Mouse (Mus musculus) forebrain, postnatal 0 days (tissue): ENCODE results near the gene Arid2. TPM values are rescaled to one million over a fixed set of nuclear protein-coding genes. Genes with fewer than 3 reads are reported as not detected.
"Not testable (repeated sequence)": the region's sequence is repeated elsewhere in the genome, so short reads cannot be mapped to it uniquely, and the experiment has no call there.

Experiments used
- ATAC-seq: fragments of 200-750 bp; cut with Nextera tagmentation; 2 replicates; pipeline ENCODE4 v1.8.0; 2017; ENCODE audit warnings: mild to moderate bottlenecking, moderate library complexity
- DNase-seq: peaks from one replicate; pipeline ENCODE4 v3.0.0-alpha.2; 2015
- H3K27ac ChIP-seq: fragments of 300-500 bp; sonication (generic); 2 replicates; pipeline ENCODE4 v1.5.1; 2014; ENCODE audit warnings: low read depth, mild to moderate bottlenecking, antibody characterized with exemption, low read length, moderate library complexity, mixed read lengths
- H3K27me3 ChIP-seq: fragments of 300-500 bp; sonication (generic); 2 replicates; pipeline ENCODE4 v1.6.1; 2014; ENCODE audit warnings: mild to moderate bottlenecking, low read length, mixed read lengths; ENCODE audit not compliant: insufficient read depth
- H3K36me3 ChIP-seq: fragments of 300-500 bp; sonication (generic); 2 replicates; pipeline ENCODE4 v1.6.1; 2014; ENCODE audit warnings: mild to moderate bottlenecking, moderate library complexity; ENCODE audit not compliant: insufficient read depth
- H3K4me1 ChIP-seq: fragments of 300-500 bp; sonication (generic); 2 replicates; pipeline ENCODE4 v1.6.1; 2014; ENCODE audit warnings: antibody characterized with exemption; ENCODE audit not compliant: insufficient read depth
- H3K4me2 ChIP-seq: fragments of 300-500 bp; sonication (generic); 2 replicates; pipeline ENCODE4 v1.6.1; 2014; ENCODE audit warnings: low read depth, mild to moderate bottlenecking, moderate library complexity
- H3K4me3 ChIP-seq: fragments of 300-500 bp; sonication (generic); 2 replicates; pipeline ENCODE4 v1.5.1; 2014; ENCODE audit warnings: low read depth, low read length, mixed read lengths
- H3K9ac ChIP-seq: fragments of 300-500 bp; sonication (generic); 2 replicates; pipeline ENCODE4 v1.6.1; 2014; ENCODE audit warnings: mild to moderate bottlenecking
- H3K9me3 ChIP-seq: fragments of 300-500 bp; sonication (generic); 2 replicates; pipeline ENCODE4 v1.6.1; 2016; ENCODE audit warnings: low read length
- CTCF ChIP-seq: sonication (generic); IDR thresholded peaks from 2 replicates; pipeline ENCODE4 v1.5.1; 2016; ENCODE audit warnings: antibody characterized with exemption, control low read depth, low read depth
- WGBS: fragments of 180-500 bp; shearing (Covaris S2); extraction: QIAGEN DNeasy Blood & Tissue Kit; methylation state at CpG from one replicate; pipeline ENCODE4 v1.1.7; 2014; 5-methylcytosine and 5-hydroxymethylcytosine counted together
- polyA plus RNA-seq: library from polyadenylated mRNA; unstranded; fragments of >200 nt; fragmentation: Nextera tagmentation; extraction: Ambion mirVana; gene quantifications from 2 replicates; pipeline ENCODE4 v1.2.1, GENCODE M21; 2015
- total RNA-seq: library from RNA; depleted of rRNA; stranded (reverse); fragments of >200 nt; gene quantifications from 2 replicates; pipeline ENCODE4 v1.2.3, GENCODE M21; 2014

Arid2 gene
- total and polyA plus RNA-seq, 2 experiments from 2014 or later, result 10.7 to 49.9 TPM

DNA sequence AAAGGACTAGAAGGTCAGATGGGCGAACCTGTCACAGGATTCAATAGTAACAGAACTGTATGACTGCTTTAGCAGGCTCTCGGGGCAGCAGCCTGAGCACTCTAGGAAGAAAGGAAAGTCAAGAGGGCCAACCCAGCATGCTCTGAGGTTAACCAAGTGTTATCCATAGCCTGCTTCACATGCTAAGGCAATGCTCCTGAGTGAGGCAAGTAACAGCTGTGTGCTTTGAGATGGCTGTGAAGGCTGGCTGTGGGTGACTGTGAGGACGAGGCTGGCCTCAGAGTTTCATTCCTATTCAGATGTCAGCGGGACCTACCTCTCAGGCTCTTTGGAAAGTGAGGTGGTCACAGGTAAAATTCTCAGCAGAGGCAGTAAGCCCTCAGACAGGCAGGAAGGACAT is 118.9 kb downstream of the Arid2 start:
- no peak overlapping the region for H3K9ac ChIP-seq
- DNase-seq (no peak), ATAC-seq (no peak)
- no peaks in the 10 kb centered on the region for H3K4me1 ChIP-seq
- no peaks in the 10 kb centered on the region for H3K9me3 ChIP-seq
- no peak overlapping the region for H3K4me2 ChIP-seq
- peaks cover 12% of the 10 kb centered on the region; the same call in 1 of the 2 replicates for H3K36me3 ChIP-seq
- TF ChIP-seq CTCF, result no peak
- H3K27me3 ChIP-seq, result no peaks in the 10 kb centered on the region
- WGBS, result 86% methylated on average over 4 of the region's 4 CpGs
- no peak overlapping the region for H3K4me3 ChIP-seq
- H3K27ac ChIP-seq, result no peak overlapping the region

DNA sequence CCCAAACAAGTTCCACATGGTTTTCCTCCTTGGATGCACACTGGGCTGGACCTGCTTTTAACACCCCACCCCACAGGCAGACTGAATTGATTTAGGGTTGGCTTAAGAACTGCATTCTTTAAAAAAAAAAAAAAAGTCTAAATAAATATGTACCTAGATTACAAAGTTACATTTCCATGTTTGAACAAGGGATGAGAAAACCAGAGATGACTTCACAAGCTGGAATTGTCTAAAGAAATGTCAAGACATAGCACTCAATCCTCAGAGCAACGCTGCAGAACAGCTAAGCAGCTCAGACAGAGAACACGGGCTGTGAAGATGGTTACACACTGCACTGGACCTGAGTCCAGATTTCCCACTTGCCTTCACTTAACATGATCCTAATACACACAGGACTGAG is 119.8 kb downstream of the Arid2 start:
- Histone ChIP-seq H3K9ac (no peak overlapping the region), H3K9me3 (no peaks in the 10 kb centered on the region), H3K4me3 (no peak overlapping the region), H3K36me3 (peaks cover 14% of the 10 kb centered on the region), H3K4me1 (no peaks in the 10 kb centered on the region), H3K27ac (no peak overlapping the region), H3K4me2 (no peak overlapping the region), H3K27me3 (no peaks in the 10 kb centered on the region)
- WGBS, result 87% methylated on average over 2 of the region's 2 CpGs
- ATAC-seq, result no peak
- TF ChIP-seq CTCF, result no peak
- no peak for DNase-seq

DNA sequence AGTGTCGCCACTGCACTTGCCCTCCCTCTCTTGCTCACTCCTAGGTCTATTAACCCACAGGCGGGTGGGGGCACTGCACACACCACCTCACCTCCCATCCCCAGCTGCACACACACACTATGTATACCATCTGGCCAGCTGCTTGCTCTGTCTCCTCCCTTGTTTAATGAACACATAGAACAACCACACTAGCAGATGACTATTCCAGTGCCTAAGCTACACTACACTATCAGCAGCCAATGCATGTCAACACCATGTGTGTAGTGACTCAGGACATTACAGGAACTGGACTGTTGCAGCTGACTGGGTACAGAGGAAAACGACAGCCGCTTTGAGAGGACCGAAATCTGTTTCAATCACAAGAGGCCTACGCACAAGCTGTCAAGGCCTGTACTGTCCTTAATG is 121.4 kb downstream of the Arid2 start:
- Histone ChIP-seq H3K27ac (no peak overlapping the region), H3K27me3 (no peaks in the 10 kb centered on the region), H3K9me3 (no peaks in the 10 kb centered on the region), H3K4me1 (no peaks in the 10 kb centered on the region), H3K9ac (no peak overlapping the region), H3K4me2 (no peak overlapping the region), H3K36me3 (peaks cover 12% of the 10 kb centered on the region), H3K4me3 (no peak overlapping the region)
- TF ChIP-seq CTCF, result no peak
- WGBS, result 92% methylated on average over 6 of the region's 6 CpGs
- DNase-seq (no peak), ATAC-seq (no peak)

DNA sequence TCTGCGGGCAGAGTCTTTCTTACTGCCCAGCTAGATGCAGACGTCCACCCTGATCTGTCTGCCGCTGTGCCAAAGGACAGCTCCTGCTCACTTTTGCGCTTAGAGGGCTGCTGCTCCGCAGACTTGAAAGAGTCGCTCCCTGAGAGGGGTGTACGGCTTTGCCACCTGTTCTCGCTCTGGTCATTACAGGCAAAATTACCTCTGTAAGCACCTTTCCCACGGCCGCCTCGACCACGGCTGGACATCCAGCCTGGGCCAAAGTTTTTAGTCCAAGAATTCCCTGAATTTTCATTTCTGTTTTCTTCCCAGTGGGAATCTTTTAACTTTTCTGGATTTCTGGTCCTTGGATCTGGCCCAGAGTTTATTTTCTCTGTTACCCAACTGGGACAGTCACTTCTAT is 130.8 kb downstream of the Arid2 start:
- Histone ChIP-seq H3K9me3 (no peaks in the 10 kb centered on the region), H3K27ac (no peak overlapping the region), H3K36me3 (peaks cover 64% of the 10 kb centered on the region), H3K4me2 (no peak overlapping the region), H3K27me3 (no peaks in the 10 kb centered on the region), H3K9ac (no peak overlapping the region), H3K4me1 (no peaks in the 10 kb centered on the region), H3K4me3 (no peak overlapping the region)
- 97% methylated on average over 12 of the region's 12 CpGs for WGBS
- TF ChIP-seq CTCF, result no peak
- DNase-seq (no peak), ATAC-seq (no peak)

DNA sequence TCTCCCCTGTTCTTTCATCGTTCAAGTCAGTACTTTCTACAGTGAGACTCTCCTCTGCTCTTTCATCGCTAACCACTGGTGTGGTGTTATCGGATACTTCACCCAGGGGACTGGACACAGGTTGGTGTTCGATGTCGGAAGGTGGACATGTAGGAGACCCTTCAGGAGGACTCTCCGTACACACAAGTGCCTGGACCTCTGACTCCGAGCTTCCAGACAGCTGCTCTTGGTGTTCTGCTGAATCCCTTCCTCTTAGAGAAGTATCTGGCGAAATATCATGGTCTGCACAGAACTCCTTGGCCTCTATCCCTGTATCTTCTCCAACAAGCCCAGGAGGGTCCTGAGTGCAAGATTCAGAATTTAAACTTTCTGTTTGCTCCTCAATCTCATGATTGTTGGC is 132.6 kb downstream of the Arid2 start:
- 98% methylated on average over 8 of the region's 8 CpGs for WGBS
- no peaks in the 10 kb centered on the region for H3K27me3 ChIP-seq
- no peak for DNase-seq
- H3K4me2 ChIP-seq, result no peak overlapping the region
- TF ChIP-seq CTCF, result no peak
- H3K9me3 ChIP-seq, result no peaks in the 10 kb centered on the region
- ATAC-seq, result no peak
- no peak overlapping the region for H3K4me3 ChIP-seq
- peaks cover 53% of the 10 kb centered on the region for H3K36me3 ChIP-seq
- H3K27ac ChIP-seq, result no peak overlapping the region
- no peaks in the 10 kb centered on the region for H3K4me1 ChIP-seq
- no peak overlapping the region for H3K9ac ChIP-seq

DNA sequence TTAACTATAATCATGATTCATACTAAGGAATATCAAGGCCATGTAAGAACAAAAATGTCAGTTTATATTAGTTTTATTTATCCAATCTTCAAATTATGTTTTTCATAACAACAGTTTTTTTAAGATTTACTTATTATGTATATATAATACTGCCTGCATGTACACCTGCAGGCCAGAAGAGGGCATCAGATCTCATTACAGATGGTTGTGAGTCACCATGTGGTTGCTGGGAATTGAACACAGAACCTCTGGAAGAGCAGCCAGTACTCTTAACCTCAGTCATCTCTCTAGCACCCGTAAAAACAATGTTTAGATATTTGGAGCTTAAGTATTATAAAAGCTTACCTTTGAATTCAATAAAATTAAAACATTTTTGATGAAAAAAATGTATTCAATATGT is 146.9 kb downstream of the Arid2 start:
- TF ChIP-seq CTCF, result no peak
- Histone ChIP-seq H3K4me2 (no peak overlapping the region), H3K27ac (no peak overlapping the region), H3K36me3 (no peaks in the 10 kb centered on the region; the same call in 1 of the 2 replicates), H3K9me3 (no peaks in the 10 kb centered on the region), H3K9ac (no peak overlapping the region), H3K4me3 (no peak overlapping the region), H3K27me3 (no peaks in the 10 kb centered on the region), H3K4me1 (no peaks in the 10 kb centered on the region)
- ATAC-seq (no peak), DNase-seq (no peak)
- 92% methylated on average over 1 of the region's 1 CpGs for WGBS

DNA sequence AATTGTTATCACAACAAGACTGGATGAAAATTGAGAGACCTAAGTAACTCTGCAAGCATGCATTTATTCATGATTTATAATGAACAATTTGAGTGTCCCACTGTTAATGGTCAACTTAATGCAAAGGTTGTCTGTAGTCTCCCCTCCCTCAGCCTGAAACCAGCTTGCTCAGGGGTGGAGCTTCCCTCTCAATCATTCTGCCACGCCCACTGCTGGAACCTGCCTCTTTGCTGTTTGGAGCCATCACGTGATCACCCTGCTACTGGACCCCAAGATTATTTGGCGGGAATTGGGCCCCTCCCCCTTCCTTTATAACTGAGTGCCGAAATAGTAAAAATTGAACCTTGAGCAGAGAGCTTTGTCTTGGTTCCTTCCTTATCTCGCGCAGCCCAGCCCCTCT is 154.2 kb downstream of the Arid2 start:
- H3K4me3 ChIP-seq, H3K9ac ChIP-seq, H3K4me1 ChIP-seq, H3K9me3 ChIP-seq, DNase-seq, H3K27ac ChIP-seq, ATAC-seq, H3K36me3 ChIP-seq, H3K4me2 ChIP-seq, H3K27me3 ChIP-seq: not testable (repeated sequence)
- 82% methylated on average over 4 of the region's 6 CpGs for WGBS

DNA sequence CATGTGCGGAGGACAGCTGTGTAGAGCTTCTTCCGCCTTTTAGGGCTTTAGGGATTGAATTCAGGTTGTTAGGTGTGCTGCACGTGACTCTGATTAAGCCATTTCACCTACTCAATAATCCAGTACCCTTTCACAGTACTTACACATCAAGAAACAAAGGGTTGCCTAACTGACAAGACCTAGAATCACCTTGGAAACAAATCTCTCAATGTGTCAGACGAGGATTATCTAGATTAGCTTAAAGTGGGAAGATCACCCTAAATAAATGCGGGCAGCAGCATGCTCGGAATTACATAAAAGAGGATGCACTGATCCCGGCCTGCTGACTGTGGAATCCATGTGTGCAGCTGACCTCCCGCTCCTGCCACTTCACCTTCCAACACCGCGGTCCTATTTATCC is 159.5 kb downstream of the Arid2 start:
- H3K4me3 ChIP-seq, result no peak overlapping the region
- H3K9ac ChIP-seq, result no peak overlapping the region
- TF ChIP-seq CTCF, result no peak
- H3K27ac ChIP-seq, result no peak overlapping the region
- no peak for DNase-seq
- no peaks in the 10 kb centered on the region for H3K9me3 ChIP-seq
- no peak overlapping the region for H3K4me2 ChIP-seq
- no peaks in the 10 kb centered on the region for H3K4me1 ChIP-seq
- H3K36me3 ChIP-seq, result peaks cover 12% of the 10 kb centered on the region; the same call in 1 of the 2 replicates
- WGBS, result 67% methylated on average over 10 of the region's 10 CpGs
- ATAC-seq, result no peak
- H3K27me3 ChIP-seq, result no peaks in the 10 kb centered on the region
